Mouse (Mus musculus): ENCODE data around the gene Nubpl. TPM values are rescaled to one million over a fixed set of nuclear protein-coding genes. Genes with fewer than 3 reads are reported as not detected.

Gene Nubpl
- polyA plus RNA-seq, 1 experiment from 2014 or later = 19.4 TPM

DNA sequence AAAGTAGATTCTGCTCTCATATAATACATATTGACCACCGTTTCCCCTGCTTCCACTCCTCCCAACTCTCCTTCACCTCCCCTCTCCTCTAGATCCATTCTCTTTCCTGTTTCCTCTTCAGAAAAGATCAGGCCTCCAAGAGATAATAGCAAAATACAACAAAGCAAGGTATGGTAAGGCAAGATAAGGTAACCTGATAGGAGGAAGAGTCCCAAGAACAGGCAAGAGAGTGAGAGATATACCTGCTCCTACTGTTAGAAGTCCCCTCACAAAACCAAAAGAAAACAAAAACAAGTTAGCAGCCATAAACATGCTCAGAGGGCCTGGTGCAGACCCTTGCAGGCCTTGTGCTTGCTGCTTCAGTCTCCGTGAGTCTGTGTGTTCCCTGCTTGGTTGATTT, 49.1 kb downstream of the Nubpl start:
- Histone ChIP-seq H3K4me1 (replicated peaks; ENCODE audit: control insufficient read depth, insufficient read depth, low read length) (no peaks in the 10 kb centered on the region), H3K9me3 (ENCODE audit: control insufficient read depth, low read length) (no peaks in the 10 kb centered on the region), H3K4me3 (ENCODE audit: low read depth, low read length) (no peak overlapping the region), H3K9ac (ENCODE audit: low read length) (no peak overlapping the region), H3K27ac (ENCODE audit: low read depth, low read length) (no peak overlapping the region), H3K27me3 (ENCODE audit: control insufficient read depth, insufficient read depth, low read length) (no peaks in the 10 kb centered on the region), H3K4me2 (ENCODE audit: low read depth, low read length, severe bottlenecking) (no peak overlapping the region), H3K36me3 (ENCODE audit: control insufficient read depth, insufficient read depth, low read length) (no peaks in the 10 kb centered on the region; the same call in 1 of the 2 replicates)
- DNase-seq (ENCODE audit: low spot score) = no peak
- ATAC-seq (replicated peaks; ENCODE audit: low FRiP score) = no peak
- 91% methylated on average over 2 of the region's 2 CpGs for WGBS

- WGBS = 88% methylated on average over 3 of the region's 3 CpGs
- Histone ChIP-seq H3K9me3 (ENCODE audit: control insufficient read depth, low read length) (no peaks in the 10 kb centered on the region), H3K36me3 (ENCODE audit: control insufficient read depth, insufficient read depth, low read length) (no peaks in the 10 kb centered on the region), H3K9ac (ENCODE audit: low read length) (no peak overlapping the region), H3K27me3 (ENCODE audit: control insufficient read depth, insufficient read depth, low read length) (no peaks in the 10 kb centered on the region), H3K4me3 (ENCODE audit: low read depth, low read length) (no peak overlapping the region), H3K4me1 (replicated peaks; ENCODE audit: control insufficient read depth, insufficient read depth, low read length) (no peaks in the 10 kb centered on the region), H3K4me2 (ENCODE audit: low read depth, low read length, severe bottlenecking) (no peak overlapping the region), H3K27ac (ENCODE audit: low read depth, low read length) (no peak overlapping the region)
- no peak for ATAC-seq (replicated peaks; ENCODE audit: low FRiP score)
- no peak for DNase-seq (ENCODE audit: low spot score)
These were observed 51.9 kb downstream of the Nubpl start for GRCm38 (mm10) chr12:52149448-52149847.

DNA sequence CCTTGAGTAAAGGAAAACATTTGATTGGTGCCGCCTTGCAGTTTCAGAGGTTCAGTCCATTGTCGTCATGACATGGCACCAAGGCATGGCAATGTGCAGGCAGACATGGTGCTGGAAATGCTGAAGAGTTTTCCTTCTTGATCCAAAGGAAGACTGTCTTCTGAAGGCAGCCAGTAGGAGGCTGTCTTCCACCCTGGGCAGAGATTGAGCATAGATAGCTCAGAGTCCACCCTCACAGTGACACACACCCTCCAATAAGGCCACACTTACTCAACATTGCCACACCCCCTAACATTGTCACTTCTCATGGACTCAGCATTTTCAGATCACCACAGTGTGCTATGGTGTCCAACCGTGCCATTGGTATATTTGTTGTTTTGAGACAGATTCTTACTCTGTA, 54.5 kb downstream of the Nubpl start:
- H3K4me3 ChIP-seq (ENCODE audit: low read depth, low read length) = no peak overlapping the region
- ATAC-seq (replicated peaks; ENCODE audit: low FRiP score) (no peak), DNase-seq (ENCODE audit: low spot score) (no peak)
- H3K9me3 ChIP-seq (ENCODE audit: control insufficient read depth, low read length) = no peaks in the 10 kb centered on the region
- 96% methylated on average over 3 of the region's 3 CpGs for WGBS
- no peaks in the 10 kb centered on the region for H3K4me1 ChIP-seq (replicated peaks; ENCODE audit: control insufficient read depth, insufficient read depth, low read length)
- no peak overlapping the region for H3K9ac ChIP-seq (ENCODE audit: low read length)
- no peaks in the 10 kb centered on the region for H3K36me3 ChIP-seq (ENCODE audit: control insufficient read depth, insufficient read depth, low read length)
- no peak overlapping the region for H3K4me2 ChIP-seq (ENCODE audit: low read depth, low read length, severe bottlenecking)
- no peak overlapping the region for H3K27ac ChIP-seq (ENCODE audit: low read depth, low read length)
- H3K27me3 ChIP-seq (ENCODE audit: control insufficient read depth, insufficient read depth, low read length) = no peaks in the 10 kb centered on the region

- no peak overlapping the region for H3K4me3 ChIP-seq (ENCODE audit: low read depth, low read length)
- ATAC-seq (replicated peaks; ENCODE audit: low FRiP score) (no peak), DNase-seq (ENCODE audit: low spot score) (no peak)
- no peaks in the 10 kb centered on the region for H3K36me3 ChIP-seq (ENCODE audit: control insufficient read depth, insufficient read depth, low read length)
- no peaks in the 10 kb centered on the region for H3K9me3 ChIP-seq (ENCODE audit: control insufficient read depth, low read length)
- 92% methylated on average over 4 of the region's 4 CpGs for WGBS
- H3K9ac ChIP-seq (ENCODE audit: low read length) = no peak overlapping the region
- no peak overlapping the region for H3K4me2 ChIP-seq (ENCODE audit: low read depth, low read length, severe bottlenecking)
- no peak overlapping the region for H3K27ac ChIP-seq (ENCODE audit: low read depth, low read length)
- H3K27me3 ChIP-seq (ENCODE audit: control insufficient read depth, insufficient read depth, low read length) = no peaks in the 10 kb centered on the region
- H3K4me1 ChIP-seq (replicated peaks; ENCODE audit: control insufficient read depth, insufficient read depth, low read length) = no peaks in the 10 kb centered on the region
These were observed 57.4 kb downstream of the Nubpl start for GRCm38 (mm10) chr12:52154906-52155305.

GRCm38 (mm10) chr12:52164414-52164813, 66.9 kb downstream of the Nubpl start:
- DNase-seq (ENCODE audit: low spot score) (no peak), ATAC-seq (replicated peaks; ENCODE audit: low FRiP score) (no peak)
- Histone ChIP-seq H3K4me2 (ENCODE audit: low read depth, low read length, severe bottlenecking) (no peak overlapping the region), H3K4me1 (replicated peaks; ENCODE audit: control insufficient read depth, insufficient read depth, low read length) (no peaks in the 10 kb centered on the region), H3K27ac (ENCODE audit: low read depth, low read length) (no peak overlapping the region), H3K36me3 (ENCODE audit: control insufficient read depth, insufficient read depth, low read length) (no peaks in the 10 kb centered on the region), H3K9me3 (ENCODE audit: control insufficient read depth, low read length) (no peaks in the 10 kb centered on the region), H3K27me3 (ENCODE audit: control insufficient read depth, insufficient read depth, low read length) (no peaks in the 10 kb centered on the region), H3K9ac (ENCODE audit: low read length) (no peak overlapping the region), H3K4me3 (ENCODE audit: low read depth, low read length) (no peak overlapping the region)

GRCm38 (mm10) chr12:52186205-52186793, 88.8 kb downstream of the Nubpl start:
- H3K4me2 ChIP-seq (ENCODE audit: low read depth, low read length, severe bottlenecking) = peak overlapping the region; percentile 21; the same call in 1 of the 2 replicates
- peak; percentile 55 for DNase-seq (ENCODE audit: low spot score)

GRCm38 (mm10) chr12:52186963-52187590, 89.5 kb downstream of the Nubpl start:
- WGBS = 15% methylated on average over 5 of the region's 5 CpGs
- Histone ChIP-seq H3K4me2 (ENCODE audit: low read depth, low read length, severe bottlenecking) (no peak overlapping the region), H3K4me1 (replicated peaks; ENCODE audit: control insufficient read depth, insufficient read depth, low read length) (no peaks in the 10 kb centered on the region; the same call in 1 of the 2 replicates), H3K9me3 (ENCODE audit: control insufficient read depth, low read length) (no peaks in the 10 kb centered on the region), H3K27ac (ENCODE audit: low read depth, low read length) (peak overlapping the region; percentile 70; the same call in 1 of the 2 replicates), H3K4me3 (ENCODE audit: low read depth, low read length) (no peak overlapping the region), H3K27me3 (ENCODE audit: control insufficient read depth, insufficient read depth, low read length) (no peaks in the 10 kb centered on the region), H3K9ac (ENCODE audit: low read length) (no peak overlapping the region), H3K36me3 (ENCODE audit: control insufficient read depth, insufficient read depth, low read length) (no peaks in the 10 kb centered on the region)
- DNase-seq (ENCODE audit: low spot score) (no peak), ATAC-seq (replicated peaks; ENCODE audit: low FRiP score) (peak; percentile 79)

More at GRCm38 (mm10) chr12:52186205-52186793, 88.8 kb downstream of the Nubpl start:
- ATAC-seq (replicated peaks; ENCODE audit: low FRiP score) = peak; percentile 71
- 12% methylated on average over 1 of the region's 1 CpGs for WGBS
- Histone ChIP-seq H3K9me3 (ENCODE audit: control insufficient read depth, low read length) (no peaks in the 10 kb centered on the region), H3K36me3 (ENCODE audit: control insufficient read depth, insufficient read depth, low read length) (no peaks in the 10 kb centered on the region), H3K9ac (ENCODE audit: low read length) (no peak overlapping the region), H3K27ac (ENCODE audit: low read depth, low read length) (peak overlapping the region; percentile 70; the same call in 1 of the 2 replicates), H3K27me3 (ENCODE audit: control insufficient read depth, insufficient read depth, low read length) (no peaks in the 10 kb centered on the region), H3K4me1 (replicated peaks; ENCODE audit: control insufficient read depth, insufficient read depth, low read length) (no peaks in the 10 kb centered on the region; the same call in 1 of the 2 replicates), H3K4me3 (ENCODE audit: low read depth, low read length) (no peak overlapping the region)

- 85% methylated on average over 4 of the region's 4 CpGs for WGBS
- Histone ChIP-seq H3K9ac (ENCODE audit: low read length) (no peak overlapping the region), H3K36me3 (ENCODE audit: control insufficient read depth, insufficient read depth, low read length) (no peaks in the 10 kb centered on the region), H3K9me3 (ENCODE audit: control insufficient read depth, low read length) (no peaks in the 10 kb centered on the region), H3K4me2 (ENCODE audit: low read depth, low read length, severe bottlenecking) (no peak overlapping the region), H3K27me3 (ENCODE audit: control insufficient read depth, insufficient read depth, low read length) (no peaks in the 10 kb centered on the region), H3K4me3 (ENCODE audit: low read depth, low read length) (no peak overlapping the region), H3K27ac (ENCODE audit: low read depth, low read length) (no peak overlapping the region), H3K4me1 (replicated peaks; ENCODE audit: control insufficient read depth, insufficient read depth, low read length) (no peaks in the 10 kb centered on the region)
- no peak for ATAC-seq (replicated peaks; ENCODE audit: low FRiP score)
- DNase-seq (ENCODE audit: low spot score) = no peak
These were observed 100.9 kb downstream of the Nubpl start for GRCm38 (mm10) chr12:52198471-52198870.

DNA sequence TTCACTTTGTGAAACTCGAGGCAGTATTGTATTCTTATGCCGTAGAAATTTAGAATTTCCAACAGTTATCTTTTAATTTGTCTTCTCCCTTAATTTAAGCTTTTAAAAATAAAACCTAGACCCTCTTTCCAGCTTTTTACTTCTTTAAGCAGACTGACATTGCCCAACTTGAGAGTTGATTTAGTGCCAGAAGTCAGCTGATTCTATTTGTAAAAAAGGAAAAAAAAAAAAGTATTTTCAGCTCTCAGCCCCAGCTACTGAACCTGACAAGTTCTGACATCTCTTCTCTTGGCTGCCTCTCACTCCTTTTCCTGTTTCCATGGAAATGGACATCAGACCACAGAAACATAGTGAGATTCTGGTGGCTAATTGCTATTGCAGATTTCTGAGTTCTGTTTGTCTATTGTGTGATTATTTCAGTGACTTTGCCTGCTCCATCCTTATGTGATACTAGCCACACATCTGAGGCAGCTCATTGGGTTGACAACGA, 111.6 kb downstream of the Nubpl start:
- DNase-seq (ENCODE audit: low spot score) (no peak), ATAC-seq (replicated peaks; ENCODE audit: low FRiP score) (no peak)
- Histone ChIP-seq H3K27me3 (ENCODE audit: control insufficient read depth, insufficient read depth, low read length) (no peaks in the 10 kb centered on the region), H3K27ac (ENCODE audit: low read depth, low read length) (no peak overlapping the region), H3K4me3 (ENCODE audit: low read depth, low read length) (no peak overlapping the region), H3K36me3 (ENCODE audit: control insufficient read depth, insufficient read depth, low read length) (no peaks in the 10 kb centered on the region), H3K9ac (ENCODE audit: low read length) (no peak overlapping the region), H3K9me3 (ENCODE audit: control insufficient read depth, low read length) (no peaks in the 10 kb centered on the region), H3K4me2 (ENCODE audit: low read depth, low read length, severe bottlenecking) (no peak overlapping the region), H3K4me1 (replicated peaks; ENCODE audit: control insufficient read depth, insufficient read depth, low read length) (no peaks in the 10 kb centered on the region)
- WGBS = 88% methylated on average over 3 of the region's 3 CpGs

Measured in forebrain, embryonic 11.5 days (tissue).